Mouse (Mus musculus): ENCODE data around the gene Gtf2h3. TPM values are rescaled to one million over a fixed set of nuclear protein-coding genes. Genes with fewer than 3 reads are reported as not detected.
"Not testable (repeated sequence)": the region's sequence is repeated elsewhere in the genome, so short reads cannot be mapped to it uniquely, and the experiment has no call there.

The Gtf2h3 gene
- polyA plus RNA-seq, 1 experiment from 2014 or later: 62.9 TPM

GRCm38 (mm10) chr5:124624291-124624690, 45.4 kb downstream of the Gtf2h3 start:
- no peak overlapping the region for H3K9ac ChIP-seq (replicated peaks)
- H3K4me2 ChIP-seq (replicated peaks): no peak overlapping the region
- no peak overlapping the region for H3K27ac ChIP-seq
- ATAC-seq: no peak
- H3K4me1 ChIP-seq (replicated peaks): peaks cover 6% of the 10 kb centered on the region
- H3K36me3 ChIP-seq: peaks cover 43% of the 10 kb centered on the region
- no peak overlapping the region for H3K4me3 ChIP-seq (replicated peaks)
- no peaks in the 10 kb centered on the region for H3K27me3 ChIP-seq
- H3K9me3 ChIP-seq: no peaks in the 10 kb centered on the region
- 96% methylated on average over 9 of the region's 9 CpGs for WGBS

GRCm38 (mm10) chr5:124628448-124629363, 49.8 kb downstream of the Gtf2h3 start, which contains the start of gene Atp6v0a2:
Atp6v0a2 (plus strand) TSS chr5:124628576.
- ATAC-seq: peak; percentile 97
- under 1% methylated on average over 58 of the region's 58 CpGs for WGBS

GRCm38 (mm10) chr5:124629641-124630040, 50.7 kb downstream of the Gtf2h3 start:
- H3K4me2 ChIP-seq (replicated peaks): peak overlapping the region; percentile 96
- H3K27ac ChIP-seq: no peak overlapping the region
- no peak for ATAC-seq
- H3K9me3 ChIP-seq: no peaks in the 10 kb centered on the region
- peak overlapping the region; percentile 89 for H3K9ac ChIP-seq (replicated peaks)
- H3K4me3 ChIP-seq (replicated peaks): peak overlapping the region; percentile 80
- no peaks in the 10 kb centered on the region for H3K27me3 ChIP-seq
- 33% methylated on average over 11 of the region's 11 CpGs for WGBS
- peaks cover 18% of the 10 kb centered on the region for H3K4me1 ChIP-seq (replicated peaks)
- peaks cover 26% of the 10 kb centered on the region for H3K36me3 ChIP-seq

More at GRCm38 (mm10) chr5:124628448-124629363, 49.8 kb downstream of the Gtf2h3 start, which contains the start of gene Atp6v0a2:
- Histone ChIP-seq H3K27me3 (no peaks in the 10 kb centered on the region), H3K9me3 (no peaks in the 10 kb centered on the region), H3K36me3 (peaks cover 23% of the 10 kb centered on the region), H3K4me2 (replicated peaks) (peak within 1 kb of the TSS; percentile 96), H3K4me1 (replicated peaks) (peaks cover 18% of the 10 kb centered on the region), H3K4me3 (replicated peaks) (peak within 1 kb of the TSS; percentile 80), H3K9ac (replicated peaks) (peak within 1 kb of the TSS; percentile 89), H3K27ac (peak within 1 kb of the TSS; percentile 67)

GRCm38 (mm10) chr5:124631685-124632084, 52.7 kb downstream of the Gtf2h3 start:
- no peak overlapping the region for H3K4me2 ChIP-seq (replicated peaks)
- H3K27me3 ChIP-seq: no peaks in the 10 kb centered on the region
- H3K9me3 ChIP-seq: no peaks in the 10 kb centered on the region
- no peak overlapping the region for H3K9ac ChIP-seq (replicated peaks)
- H3K4me1 ChIP-seq (replicated peaks): peaks cover 18% of the 10 kb centered on the region
- no peak for ATAC-seq
- no peak overlapping the region for H3K4me3 ChIP-seq (replicated peaks)
- H3K36me3 ChIP-seq: peaks cover 37% of the 10 kb centered on the region
- no peak overlapping the region for H3K27ac ChIP-seq
- 95% methylated on average over 11 of the region's 11 CpGs for WGBS

- Histone ChIP-seq H3K27me3 (no peaks in the 10 kb centered on the region), H3K27ac (no peak overlapping the region), H3K4me3 (replicated peaks) (no peak overlapping the region), H3K36me3 (peaks cover 39% of the 10 kb centered on the region), H3K9ac (replicated peaks) (no peak overlapping the region), H3K4me2 (replicated peaks) (no peak overlapping the region), H3K9me3 (no peaks in the 10 kb centered on the region), H3K4me1 (replicated peaks) (peaks cover 18% of the 10 kb centered on the region)
- no peak for ATAC-seq
- WGBS: 79% methylated on average over 5 of the region's 5 CpGs
These were observed 53.5 kb downstream of the Gtf2h3 start for GRCm38 (mm10) chr5:124632461-124632860.

- no peaks in the 10 kb centered on the region for H3K9me3 ChIP-seq
- no peak overlapping the region for H3K4me2 ChIP-seq (replicated peaks)
- H3K4me1 ChIP-seq (replicated peaks): peaks cover 12% of the 10 kb centered on the region
- peaks cover 48% of the 10 kb centered on the region for H3K36me3 ChIP-seq
- no peaks in the 10 kb centered on the region for H3K27me3 ChIP-seq
- 98% methylated on average over 2 of the region's 2 CpGs for WGBS
- H3K9ac ChIP-seq (replicated peaks): no peak overlapping the region
- H3K4me3 ChIP-seq (replicated peaks): no peak overlapping the region
- H3K27ac ChIP-seq: no peak overlapping the region
- ATAC-seq: no peak
These were observed 54.5 kb downstream of the Gtf2h3 start for GRCm38 (mm10) chr5:124633425-124633824.

GRCm38 (mm10) chr5:124635068-124635467, 56.1 kb downstream of the Gtf2h3 start:
- ATAC-seq; H3K27ac ChIP-seq; H3K4me3 ChIP-seq (replicated peaks); H3K9ac ChIP-seq (replicated peaks); H3K4me1 ChIP-seq (replicated peaks); H3K27me3 ChIP-seq; H3K4me2 ChIP-seq (replicated peaks); H3K9me3 ChIP-seq: not testable (repeated sequence)
- peaks cover 64% of the 10 kb centered on the region for H3K36me3 ChIP-seq
- 89% methylated on average over 4 of the region's 4 CpGs for WGBS

GRCm38 (mm10) chr5:124636139-124636538, 57.2 kb downstream of the Gtf2h3 start:
- H3K4me3 ChIP-seq (replicated peaks): no peak overlapping the region
- 99% methylated on average over 3 of the region's 3 CpGs for WGBS
- no peak for ATAC-seq
- no peaks in the 10 kb centered on the region for H3K27me3 ChIP-seq
- no peaks in the 10 kb centered on the region for H3K9me3 ChIP-seq
- H3K4me2 ChIP-seq (replicated peaks): no peak overlapping the region
- H3K36me3 ChIP-seq: peaks cover 75% of the 10 kb centered on the region
- no peaks in the 10 kb centered on the region for H3K4me1 ChIP-seq (replicated peaks)
- no peak overlapping the region for H3K27ac ChIP-seq
- no peak overlapping the region for H3K9ac ChIP-seq (replicated peaks)

- 95% methylated on average over 4 of the region's 4 CpGs for WGBS
These were observed 57.8 kb downstream of the Gtf2h3 start for GRCm38 (mm10) chr5:124636694-124637093.

GRCm38 (mm10) chr5:124637300-124637699, 58.4 kb downstream of the Gtf2h3 start:
- 85% methylated on average over 11 of the region's 11 CpGs for WGBS
- Histone ChIP-seq H3K27me3 (no peaks in the 10 kb centered on the region), H3K9me3 (no peaks in the 10 kb centered on the region), H3K27ac (no peak overlapping the region), H3K4me1 (replicated peaks) (no peaks in the 10 kb centered on the region), H3K9ac (replicated peaks) (no peak overlapping the region), H3K4me2 (replicated peaks) (no peak overlapping the region), H3K36me3 (peaks cover 86% of the 10 kb centered on the region), H3K4me3 (replicated peaks) (no peak overlapping the region)
- ATAC-seq: no peak

More at GRCm38 (mm10) chr5:124636694-124637093, 57.8 kb downstream of the Gtf2h3 start:
- no peaks in the 10 kb centered on the region for H3K27me3 ChIP-seq
- no peak for ATAC-seq
- no peak overlapping the region for H3K4me3 ChIP-seq (replicated peaks)
- H3K4me2 ChIP-seq (replicated peaks): no peak overlapping the region
- peaks cover 80% of the 10 kb centered on the region for H3K36me3 ChIP-seq
- no peaks in the 10 kb centered on the region for H3K4me1 ChIP-seq (replicated peaks)
- H3K9me3 ChIP-seq: no peaks in the 10 kb centered on the region
- no peak overlapping the region for H3K9ac ChIP-seq (replicated peaks)
- H3K27ac ChIP-seq: no peak overlapping the region

- Histone ChIP-seq H3K27ac (no peak overlapping the region), H3K4me3 (replicated peaks) (no peak overlapping the region), H3K4me1 (replicated peaks) (no peaks in the 10 kb centered on the region), H3K9me3 (no peaks in the 10 kb centered on the region), H3K4me2 (replicated peaks) (no peak overlapping the region), H3K27me3 (no peaks in the 10 kb centered on the region), H3K36me3 (peaks cover 92% of the 10 kb centered on the region), H3K9ac (replicated peaks) (no peak overlapping the region)
- ATAC-seq: no peak
- WGBS: 98% methylated on average over 13 of the region's 13 CpGs
These were observed 58.9 kb downstream of the Gtf2h3 start for GRCm38 (mm10) chr5:124637836-124638235.

Measured in midbrain, embryonic 13.5 days (tissue).